Mouse (Mus musculus): ENCODE measurements around the gene Birc5. TPM values are rescaled to one million over a fixed set of nuclear protein-coding genes. Genes with fewer than 3 reads are reported as not detected.
"Not testable (repeated sequence)": the region's sequence is repeated elsewhere in the genome, so short reads cannot be mapped to it uniquely, and the experiment has no call there.

Gene Birc5
- total RNA-seq (2021) = 1 to 10 TPM; 1.6 to 1.7 TPM
- long read RNA-seq, experiment 1, transcript Birc5-201 (4 exons, 947 nt) = major isoform, 5 of 5 reads
- long read RNA-seq, experiment 1, partial matches to known transcripts = 0 of 5 reads
- long read RNA-seq, experiment 1, other reads (novel, unspliced or antisense) = 0 of 5 reads
- long read RNA-seq, experiment 2, partial matches to known transcripts = 0 of 4 reads
- long read RNA-seq, experiment 2, other reads (novel, unspliced or antisense) = 2 of 4 reads

DNA sequence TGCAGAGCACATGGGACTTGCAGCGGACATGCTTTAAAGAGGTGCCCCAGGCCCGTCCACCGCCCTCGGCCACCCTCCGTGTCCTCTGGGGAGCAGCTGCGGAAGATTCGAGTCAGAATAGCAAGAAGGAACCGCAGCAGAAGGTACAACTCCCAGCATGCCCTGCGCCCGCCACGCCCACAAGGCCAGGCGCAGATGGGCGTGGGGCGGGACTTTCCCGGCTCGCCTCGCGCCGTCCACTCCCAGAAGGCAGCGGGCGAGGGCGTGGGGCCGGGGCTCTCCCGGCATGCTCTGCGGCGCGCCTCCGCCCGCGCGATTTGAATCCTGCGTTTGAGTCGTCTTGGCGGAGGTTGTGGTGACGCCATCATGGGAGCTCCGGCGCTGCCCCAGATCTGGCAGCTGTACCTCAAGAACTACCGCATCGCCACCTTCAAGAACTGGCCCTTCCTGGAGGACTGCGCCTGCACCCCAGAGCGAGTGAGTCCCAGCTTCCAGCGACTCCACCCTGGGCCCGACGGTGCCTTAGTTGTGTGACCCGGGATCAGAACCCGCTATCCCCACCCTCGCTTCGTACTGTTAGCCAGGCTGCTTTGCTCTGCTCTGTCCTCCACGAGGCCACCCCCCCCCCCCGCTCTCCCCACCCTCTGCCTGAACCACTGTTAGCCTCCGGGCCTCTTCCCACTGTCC is at the start of gene Birc5:
TSS of gene Birc5 (plus strand) at position 267 of the 687 bp plus-strand sequence.
- intact Hi-C loops (cut with DNase I) = no loop called here

DNA sequence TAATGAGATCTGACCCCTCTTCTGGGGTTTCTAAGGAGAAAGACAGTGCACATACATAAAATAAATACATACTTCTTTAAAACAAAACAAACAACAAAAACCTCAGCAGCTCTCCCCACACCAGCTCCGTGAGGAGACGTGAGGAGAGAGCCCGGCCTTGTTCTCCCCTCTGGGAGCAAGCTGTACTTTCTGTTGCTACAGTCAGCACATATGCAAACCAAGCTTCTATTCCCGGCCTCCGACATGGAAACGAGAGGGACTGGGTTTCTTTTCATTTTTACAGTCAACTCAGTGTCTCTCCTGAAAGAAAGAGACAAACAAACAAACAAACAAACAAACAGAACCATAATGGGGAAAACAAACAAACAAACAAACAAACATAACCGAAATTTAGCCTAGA is 49.0 kb upstream of the Birc5 start:
- intact Hi-C loops (cut with DNase I) = no loop called here
- no peak for DNase-seq (ENCODE audit: low spot score in 2 of 2)

More for the DNA sequence above, at the start of gene Birc5:
- peak; percentile 97 for DNase-seq (ENCODE audit: low spot score in 2 of 2)

DNA sequence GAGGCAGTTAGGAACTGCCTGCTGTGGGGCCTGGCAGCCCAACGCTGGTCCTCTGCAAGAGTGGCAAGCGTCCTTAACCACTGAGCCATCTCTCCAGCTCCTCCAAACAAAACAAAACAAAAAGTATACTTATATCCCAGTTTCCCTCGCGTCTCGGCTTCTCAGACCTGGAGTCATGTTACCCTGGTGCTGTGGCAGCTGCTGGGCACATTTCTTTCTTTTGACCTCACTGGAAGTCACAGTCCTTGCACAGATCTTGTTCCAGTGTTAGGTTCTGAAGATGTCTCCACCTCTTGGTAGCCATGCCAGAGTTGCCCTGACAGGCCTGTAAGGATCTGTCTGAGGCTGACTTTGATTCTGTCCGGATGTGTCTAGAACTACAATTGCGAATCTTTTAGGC is 47.4 kb upstream of the Birc5 start:
- no peak for DNase-seq (ENCODE audit: low spot score in 2 of 2)
- intact Hi-C loops (cut with DNase I) = no loop called here

DNA sequence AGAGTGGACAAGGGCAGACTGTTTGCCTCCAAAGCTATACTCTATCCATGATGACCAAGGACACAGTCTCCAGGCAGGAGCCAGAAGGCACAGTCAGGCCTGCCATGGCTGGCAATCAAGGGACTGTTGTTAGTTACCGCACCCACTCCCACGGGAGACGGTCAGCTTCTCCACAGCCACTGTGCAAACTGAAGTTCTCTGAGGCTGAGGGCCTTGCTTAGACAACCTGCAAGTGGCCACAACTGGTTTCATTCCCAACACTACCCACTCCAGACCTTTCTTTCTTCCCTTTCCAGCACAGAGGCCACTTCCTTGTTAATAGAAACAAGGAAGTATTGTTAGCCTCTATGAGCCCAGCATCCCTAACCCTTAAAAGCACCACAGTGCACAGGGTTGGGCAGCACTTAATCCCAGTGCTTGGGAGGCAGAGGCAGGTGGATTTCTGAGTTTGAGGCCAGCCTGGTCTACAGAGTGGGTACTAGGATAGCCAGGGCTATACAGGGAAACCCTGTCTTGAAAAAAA is 45.8 kb upstream of the Birc5 start:
- no peak for DNase-seq (ENCODE audit: low spot score in 2 of 2)
- intact Hi-C loops (cut with DNase I) = no loop called here

DNA sequence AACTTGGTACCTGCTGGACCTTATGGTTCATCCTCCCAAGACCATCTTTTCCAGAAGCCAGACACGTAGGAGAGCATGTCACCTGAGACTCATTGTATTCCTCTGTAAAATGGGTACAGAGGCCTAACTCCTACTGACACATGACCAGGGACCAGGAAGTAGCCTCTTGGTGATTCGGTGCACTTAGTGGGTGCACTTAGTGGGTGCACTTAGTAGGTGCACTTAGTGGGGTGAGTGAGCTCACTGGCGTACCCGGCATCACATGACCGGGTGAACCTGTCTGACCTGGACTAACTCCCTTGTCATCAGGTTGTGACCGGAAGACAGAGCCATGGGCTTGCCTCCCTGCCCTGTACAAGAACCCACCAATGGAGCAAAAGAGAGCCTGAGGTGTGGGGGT is 42.3 kb upstream of the Birc5 start:
- intact Hi-C loops (cut with DNase I) = no loop called here
- no peak for DNase-seq (ENCODE audit: low spot score in 2 of 2)

DNA sequence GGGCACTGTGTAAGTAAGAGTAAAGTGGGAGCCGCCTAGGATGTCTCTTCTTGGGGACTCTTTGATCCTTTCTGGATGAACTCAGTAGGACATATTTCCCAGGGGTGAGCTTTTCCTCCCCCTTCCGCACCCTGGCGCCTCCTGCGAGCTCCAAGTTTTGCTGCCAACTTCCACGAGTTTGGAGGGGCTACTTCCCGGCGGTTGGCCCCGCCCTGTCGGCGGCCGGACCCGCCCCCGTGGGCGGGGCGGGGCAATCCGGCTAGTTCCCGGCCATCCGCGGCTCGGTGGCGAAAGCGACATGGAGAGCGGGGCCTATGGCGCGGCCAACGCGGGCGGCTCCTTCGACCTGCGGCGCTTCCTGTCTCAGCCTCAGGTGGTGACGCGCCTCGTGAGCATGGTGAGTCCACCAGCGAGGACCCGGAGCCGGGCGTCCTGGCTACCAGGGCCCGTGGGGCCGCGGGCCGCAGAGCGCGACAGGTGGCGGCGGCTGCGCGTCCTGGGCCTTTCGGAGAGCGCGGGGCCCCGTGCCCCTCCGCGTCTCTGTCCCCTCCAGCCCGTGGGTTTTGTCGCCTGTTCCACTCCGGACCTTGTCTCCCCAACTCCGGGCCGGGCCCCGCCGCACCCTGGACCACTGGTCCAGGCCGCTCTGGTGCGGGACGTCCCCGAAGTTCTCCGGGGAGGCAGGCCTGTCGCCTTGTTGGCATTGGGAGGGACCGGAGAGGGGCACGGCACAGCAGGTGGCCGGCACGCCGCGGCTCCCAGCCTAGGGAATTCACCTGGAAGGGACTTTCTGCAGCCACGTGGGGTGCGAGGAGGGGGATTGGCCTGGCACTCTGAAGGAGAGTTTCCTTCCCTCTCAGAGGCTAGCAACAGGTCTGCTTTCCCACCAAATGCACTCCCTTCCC is 39.4 kb upstream of the Birc5 start, which contains the start of the genes Gm20708 and Syngr2:
TSS of gene Gm20708 (plus strand) at position 262 of the 905 bp plus-strand sequence.
TSS of gene Syngr2 (plus strand) at position 262 of the 905 bp plus-strand sequence.
- peak in 1 of 2 experiments; percentile 49 for DNase-seq (ENCODE audit: low spot score in 2 of 2)
- intact Hi-C loops (cut with DNase I) = no loop called here

DNA sequence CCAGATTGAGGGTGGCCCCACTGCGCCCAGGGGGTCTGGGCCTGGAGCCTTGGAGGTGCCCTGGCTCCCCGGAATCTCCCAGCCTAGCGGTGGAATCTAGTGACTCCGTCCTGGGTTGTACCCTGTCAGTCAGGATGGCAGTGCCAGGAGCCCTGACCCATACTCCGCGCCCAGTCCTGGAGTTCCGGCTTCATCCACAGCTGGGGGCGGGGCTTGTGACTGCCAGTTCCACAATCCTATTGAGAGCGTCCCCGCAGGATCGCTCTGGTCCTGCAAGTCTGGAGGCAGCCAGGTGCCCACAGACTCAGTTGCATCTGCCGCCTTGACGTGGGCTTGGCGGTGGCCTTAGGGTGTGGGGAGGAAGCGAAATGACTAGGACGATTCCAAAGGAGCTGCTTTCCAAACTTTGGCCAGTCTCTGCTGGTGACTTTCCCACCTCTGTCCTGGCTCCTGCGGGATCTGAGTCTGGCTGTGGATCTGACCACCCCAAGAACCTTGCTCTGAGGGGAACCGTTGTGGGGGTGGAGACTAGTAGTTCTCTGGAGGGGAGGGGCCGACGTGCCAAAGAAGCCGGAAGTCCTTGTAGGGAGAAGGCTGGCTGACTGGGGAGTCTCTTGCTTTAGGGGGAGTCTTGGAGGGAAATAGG is 38.5 kb upstream of the Birc5 start:
- DNase-seq (ENCODE audit: low spot score in 2 of 2) = peak; percentile 62 to 78
- intact Hi-C loops (cut with DNase I) = no loop called here

DNA sequence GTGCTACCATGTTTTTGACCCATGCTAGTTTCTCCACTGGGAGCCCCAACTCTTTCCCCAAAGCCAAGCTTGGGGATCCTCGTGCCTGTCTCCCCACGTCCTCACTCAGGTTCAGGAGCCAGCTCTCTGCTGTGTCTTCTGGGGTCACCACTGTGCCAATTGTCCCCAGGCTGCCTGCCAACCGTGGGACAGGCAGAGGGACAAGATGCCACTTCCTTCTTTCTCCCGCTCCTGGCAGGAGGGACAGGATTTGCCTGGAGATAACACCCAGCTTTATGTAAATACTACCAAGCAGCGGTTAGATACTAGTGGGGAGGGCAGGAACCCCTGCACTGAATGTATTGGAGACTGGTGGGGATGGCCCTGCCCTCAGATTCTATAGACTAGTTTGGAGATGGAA is 35.2 kb upstream of the Birc5 start:
- no peak for DNase-seq (ENCODE audit: low spot score in 2 of 2)
- intact Hi-C loops (cut with DNase I) = no loop called here

DNA sequence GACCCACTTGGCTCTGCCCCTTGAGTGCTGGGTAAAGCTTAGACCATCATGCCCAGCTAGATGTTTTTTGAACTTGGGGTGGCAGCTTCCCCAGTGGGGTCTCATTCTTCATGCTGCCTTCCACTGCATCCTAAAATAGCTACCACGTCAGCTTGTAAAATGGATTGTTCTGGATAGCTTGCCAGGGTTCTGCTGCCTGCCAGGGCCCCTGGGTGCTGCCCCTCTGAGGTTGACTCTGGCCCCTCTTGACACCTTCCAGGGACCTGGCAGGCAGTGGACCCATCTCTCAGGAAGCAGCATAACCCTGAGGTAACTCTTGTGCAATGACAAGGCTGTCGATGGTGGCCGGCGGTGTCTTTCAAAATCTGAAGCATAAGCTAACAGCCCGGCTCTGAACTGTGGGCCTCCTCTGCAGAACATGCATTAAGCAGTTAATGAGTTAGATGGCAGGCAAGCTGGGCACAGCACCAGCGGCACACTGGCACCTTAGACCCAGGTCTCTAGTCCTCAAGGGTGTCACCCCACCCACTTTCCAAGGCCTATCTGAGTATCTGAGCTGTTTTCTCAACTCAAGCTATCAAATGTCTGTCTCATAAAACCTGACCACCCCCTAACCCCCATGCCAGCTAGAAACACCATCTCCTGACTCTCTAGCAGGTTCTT is 34.2 kb upstream of the Birc5 start:
- intact Hi-C loops (cut with DNase I) = no loop called here
- DNase-seq (ENCODE audit: low spot score in 2 of 2) = no peak

DNA sequence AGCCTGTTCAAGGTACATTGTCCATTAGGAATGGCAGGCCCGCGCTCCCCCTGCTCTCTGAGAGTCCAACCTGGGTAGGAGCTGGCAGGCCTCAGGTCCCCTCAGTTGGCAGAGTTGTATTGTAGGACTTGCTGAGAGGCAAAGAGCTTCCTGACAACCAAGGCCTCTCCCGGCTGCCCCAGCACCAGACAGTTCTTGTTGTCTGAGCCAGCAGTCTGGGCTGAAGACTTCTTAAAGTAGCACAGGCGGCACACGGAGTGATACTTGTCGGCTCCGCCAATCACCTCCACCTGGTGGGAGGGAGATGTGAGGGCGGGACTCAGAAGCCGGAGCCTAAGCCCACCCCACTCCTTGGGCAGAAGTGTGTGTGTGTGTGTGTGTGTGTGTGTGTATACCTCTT is 33.2 kb upstream of the Birc5 start:
- DNase-seq (ENCODE audit: low spot score in 2 of 2); intact Hi-C loops (cut with DNase I): not testable (repeated sequence)

DNA sequence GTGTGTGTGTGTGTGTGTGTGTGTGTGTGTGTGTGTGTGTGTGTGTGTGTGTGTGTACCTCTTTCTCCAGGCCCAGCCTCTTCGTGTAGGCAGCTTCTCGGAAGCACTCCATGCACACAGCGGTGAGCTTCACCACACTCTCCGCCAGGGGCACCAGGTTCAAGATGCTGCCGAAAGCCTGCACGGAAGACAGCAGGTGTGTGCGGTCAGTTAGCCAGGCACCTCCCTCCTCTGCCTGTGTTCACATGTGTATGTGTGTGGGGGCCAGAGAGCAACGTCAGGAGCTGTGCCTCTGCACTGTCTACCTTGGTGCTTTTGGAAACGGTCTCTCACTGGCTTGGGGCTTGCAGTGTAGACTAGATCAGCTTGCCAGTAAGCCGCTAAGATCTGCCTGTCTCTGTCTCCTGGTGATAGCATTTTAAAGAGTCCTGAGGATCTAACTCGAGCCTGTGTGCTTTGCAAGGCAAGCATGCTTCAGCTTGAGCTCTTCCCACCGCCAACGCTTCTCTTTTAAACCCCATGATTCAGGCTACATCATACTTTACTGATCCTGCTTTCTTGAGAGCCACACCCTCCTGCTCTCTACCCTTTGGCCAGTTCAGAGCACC is 32.6 kb upstream of the Birc5 start:
- DNase-seq (ENCODE audit: low spot score in 2 of 2) = no peak
- intact Hi-C loops (cut with DNase I) = no loop called here

DNA sequence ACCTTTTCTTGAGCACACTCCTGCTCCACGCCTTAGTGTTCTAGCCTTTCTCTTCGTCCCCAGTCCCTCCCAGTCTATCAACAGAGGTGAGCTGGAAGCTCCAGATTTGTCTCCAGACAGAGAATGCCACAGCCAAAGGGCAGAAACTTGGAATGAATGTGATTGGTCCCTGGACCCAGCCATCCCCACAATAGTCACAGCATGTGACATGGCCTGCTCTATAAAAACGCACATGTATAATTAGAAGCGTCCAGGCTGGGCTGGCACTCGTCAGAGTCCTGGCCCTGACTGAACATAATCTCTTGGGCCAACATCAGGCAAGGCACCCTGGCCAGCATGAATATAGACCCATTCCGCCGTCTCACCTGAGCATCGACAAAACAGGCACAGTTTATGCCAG is 30.0 kb upstream of the Birc5 start:
- intact Hi-C loops (cut with DNase I) = no loop called here
- DNase-seq (ENCODE audit: low spot score in 2 of 2) = no peak

DNA sequence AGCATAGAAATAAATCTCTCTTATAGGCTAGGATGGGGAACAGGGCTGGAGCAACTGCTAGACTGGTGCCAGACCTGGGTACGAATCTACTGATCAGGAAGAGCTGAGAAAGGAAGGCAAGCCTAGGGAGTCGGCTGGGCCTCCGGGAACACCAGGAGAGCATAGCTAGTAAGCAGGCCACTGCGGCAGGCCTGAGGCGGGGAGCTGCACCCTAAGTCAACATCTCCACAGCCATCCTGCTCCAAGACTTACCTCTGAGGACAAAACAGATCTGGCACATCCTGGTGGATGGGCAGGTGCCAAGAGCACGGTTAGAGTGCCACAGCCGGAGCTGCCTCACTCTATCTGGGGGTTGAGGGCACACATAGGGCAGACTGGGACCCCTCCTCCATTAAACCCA is 28.9 kb upstream of the Birc5 start:
- no peak for DNase-seq (ENCODE audit: low spot score in 2 of 2)
- intact Hi-C loops (cut with DNase I) = loop anchor here (5.0 kb wide), 4 partner anchors 68 to 453 kb away; no protein-coding TSS in a partner anchor

DNA sequence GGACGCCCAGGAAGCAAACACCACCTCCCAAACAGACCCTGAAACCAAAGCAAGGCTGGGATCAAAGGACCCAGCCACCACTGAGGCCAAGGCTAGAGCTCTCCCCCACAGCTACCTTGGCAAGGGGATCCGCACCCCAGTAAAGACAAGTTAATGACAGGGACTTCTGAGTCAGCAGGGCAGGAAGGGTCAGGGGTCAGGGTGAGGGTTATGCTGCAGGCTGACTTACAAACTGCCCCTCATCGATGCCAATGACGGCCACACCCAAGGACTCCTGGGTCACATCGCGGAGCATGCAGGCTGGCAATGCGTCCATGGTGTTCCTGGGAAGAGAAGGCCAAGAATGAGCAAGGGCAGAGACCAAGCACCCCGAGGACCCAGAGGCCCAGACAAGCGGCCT is 27.2 kb upstream of the Birc5 start:
- intact Hi-C loops (cut with DNase I) = loop anchor here (5.0 kb wide), 4 partner anchors 70 to 455 kb away; no protein-coding TSS in a partner anchor
- no peak for DNase-seq (ENCODE audit: low spot score in 2 of 2)

DNA sequence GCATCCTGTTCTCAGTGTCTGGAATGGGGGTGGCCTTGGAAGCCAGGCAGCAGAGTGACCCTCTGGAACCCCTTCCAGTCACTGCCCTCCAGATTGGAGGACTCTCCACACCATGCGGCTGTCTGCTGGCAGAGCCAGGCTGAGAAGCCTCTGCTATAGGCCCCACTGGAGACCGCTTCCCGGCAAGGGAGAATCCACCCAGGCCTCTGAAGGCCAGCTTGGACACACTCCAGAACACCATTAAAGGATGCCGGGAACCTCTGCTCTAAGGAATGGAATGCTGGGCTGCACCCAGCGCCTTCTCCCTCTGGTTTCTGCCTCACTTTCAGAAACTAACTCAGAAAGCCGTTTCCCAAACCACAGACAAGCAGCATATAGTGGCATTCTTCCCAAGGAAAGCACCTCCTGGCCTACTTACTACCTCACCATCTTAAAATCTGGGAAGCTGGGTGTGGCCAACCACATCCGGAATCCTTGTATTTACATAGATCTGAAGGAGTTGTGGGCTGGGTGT is 26.3 kb upstream of the Birc5 start:
- DNase-seq (ENCODE audit: low spot score in 2 of 2) = no peak
- intact Hi-C loops (cut with DNase I) = loop anchor here (5.0 kb wide), 4 partner anchors 70 to 455 kb away; no protein-coding TSS in a partner anchor

DNA sequence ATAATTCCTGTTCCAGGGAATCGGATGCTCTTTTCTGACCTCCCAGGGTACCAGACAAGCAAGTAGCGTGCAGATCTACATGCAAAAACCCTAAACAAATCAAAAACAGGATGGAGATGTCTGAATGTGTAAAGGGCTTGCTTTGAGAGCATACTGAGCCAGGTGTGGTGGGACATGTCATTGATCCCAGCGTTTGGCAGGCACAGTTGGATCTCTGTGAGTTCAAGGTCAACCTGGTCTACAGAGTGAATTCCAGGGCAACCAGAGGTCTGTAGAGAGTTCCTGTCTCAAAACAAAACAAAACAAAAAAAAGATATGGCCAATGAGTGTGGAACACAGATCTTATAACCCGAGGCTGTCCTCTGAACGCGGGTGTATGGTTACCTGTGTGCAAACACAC is 25.6 kb upstream of the Birc5 start:
- intact Hi-C loops (cut with DNase I) = loop anchor here (5.0 kb wide), 4 partner anchors 71 to 456 kb away; no protein-coding TSS in a partner anchor
- no peak for DNase-seq (ENCODE audit: low spot score in 2 of 2)

DNA sequence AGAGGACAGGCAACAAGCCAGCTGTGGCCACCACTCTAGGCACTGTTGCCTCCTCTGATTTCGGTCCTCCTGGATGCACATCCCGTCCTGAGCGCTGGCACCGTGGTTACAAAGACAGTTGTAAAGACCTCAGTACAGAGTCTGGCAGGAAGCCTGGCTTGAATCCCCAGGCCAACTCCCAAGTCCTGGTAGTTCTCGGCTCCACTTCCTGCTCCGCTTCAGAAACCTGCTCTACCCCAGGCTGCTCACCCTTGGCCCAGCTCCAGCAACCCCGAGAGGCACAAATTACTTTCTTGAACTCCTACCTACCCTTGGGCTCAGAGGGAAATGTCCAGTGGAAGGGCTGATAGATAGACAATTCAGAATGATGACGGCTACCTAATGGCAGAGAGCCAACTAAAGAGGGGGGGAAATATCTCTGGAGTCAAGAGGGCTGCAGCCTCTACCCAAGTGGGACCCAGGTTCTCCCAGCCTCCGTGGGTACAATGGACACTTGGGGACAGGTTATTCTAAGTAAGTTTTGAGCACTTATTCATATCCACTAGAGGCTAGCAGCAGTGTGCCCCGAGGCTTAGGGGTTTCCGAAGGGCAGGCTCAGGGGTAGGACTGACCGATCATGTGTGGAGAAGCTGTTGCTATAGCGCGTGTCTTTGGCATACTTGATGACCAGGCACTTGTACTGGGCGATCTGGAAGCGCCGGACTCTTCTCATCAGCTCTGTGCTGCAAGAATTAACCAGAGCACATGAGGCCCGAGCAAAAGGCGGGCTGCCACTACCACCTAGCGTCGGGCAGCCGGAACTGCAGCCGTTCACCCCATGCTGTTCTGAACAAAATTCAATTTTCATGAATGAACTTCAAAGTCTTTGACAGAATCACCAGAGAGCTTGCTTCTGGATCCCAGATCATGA is 24.7 kb upstream of the Birc5 start:
- intact Hi-C loops (cut with DNase I) = loop anchor here (2.0 to 5.0 kb wide), 5 partner anchors 34 to 457 kb away; no protein-coding TSS in a partner anchor
- peak; percentile 88 for DNase-seq (ENCODE audit: low spot score in 2 of 2)

Data from left cerebral cortex, postnatal 14 days (tissue).